Mouse (Mus musculus) lung, adult 2 months (tissue): ENCODE measurements around the gene Crnkl1. TPM values are rescaled to one million over a fixed set of nuclear protein-coding genes. Genes with fewer than 3 reads are reported as not detected.

Experiments used
- DNase-seq: peaks from one replicate; pipeline ENCODE4 v3.0.0; 2022
- H3K4me1 ChIP-seq: fragments of 200-500 bp; 2 replicates; pipeline ENCODE4 v1.6.1; 2011; ENCODE audit warnings: low read length; ENCODE audit not compliant: control insufficient read depth, insufficient read depth
- H3K4me3 ChIP-seq: fragments of 200-500 bp; replicated peaks from 2 replicates; pipeline ENCODE3; 2011; ENCODE audit warnings: low read depth, mild to moderate bottlenecking, control low read depth, low read length; ENCODE audit errors: extremely low read depth
- CTCF ChIP-seq: fragments of 200-500 bp; IDR thresholded peaks from 2 replicates; pipeline ENCODE4 v1.5.1; 2011; ENCODE audit warnings: mild to moderate bottlenecking, low read length, control low read depth; ENCODE audit not compliant: insufficient read depth
- POLR2A ChIP-seq: fragments of 200-500 bp; IDR thresholded peaks from 2 replicates; pipeline ENCODE4 v1.6.1; 2011; ENCODE audit warnings: low read depth, mild to moderate bottlenecking, control low read depth, low read length, borderline replicate concordance; ENCODE audit errors: extremely low read depth
- WGBS: fragments of 180-500 bp; shearing (Covaris S2); methylation state at CpG from one replicate; pipeline ENCODE4 v1.1.7; 2018; 5-methylcytosine and 5-hydroxymethylcytosine counted together
- polyA plus RNA-seq: library from polyadenylated mRNA; depleted of rRNA; stranded (reverse); fragments of >200 nt; gene quantifications from 2 replicates; pipeline ENCODE4 v1.2.3, GENCODE M21; 2012

Gene Crnkl1
- polyA plus RNA-seq, 1 experiment: 6.6 TPM

- WGBS: 97% methylated on average over 6 of the region's 6 CpGs
- TF ChIP-seq POLR2A (no peak), CTCF (no peak)
Observed at GRCm38 (mm10) chr2:145893756-145894155, 41.1 kb downstream of the Crnkl1 start.

GRCm38 (mm10) chr2:145890571-145890970, 44.2 kb downstream of the Crnkl1 start:
- H3K4me1 ChIP-seq: peaks cover 23% of the 10 kb centered on the region
- DNase-seq: no peak
- no peak for TF ChIP-seq CTCF
- no peak for TF ChIP-seq POLR2A
- 47% methylated on average over 2 of the region's 2 CpGs for WGBS
- no peak overlapping the region for H3K4me3 ChIP-seq

More at GRCm38 (mm10) chr2:145893756-145894155, 41.1 kb downstream of the Crnkl1 start:
- Histone ChIP-seq H3K4me3 (no peak overlapping the region), H3K4me1 (peaks cover 7% of the 10 kb centered on the region)
- no peak for DNase-seq

DNA sequence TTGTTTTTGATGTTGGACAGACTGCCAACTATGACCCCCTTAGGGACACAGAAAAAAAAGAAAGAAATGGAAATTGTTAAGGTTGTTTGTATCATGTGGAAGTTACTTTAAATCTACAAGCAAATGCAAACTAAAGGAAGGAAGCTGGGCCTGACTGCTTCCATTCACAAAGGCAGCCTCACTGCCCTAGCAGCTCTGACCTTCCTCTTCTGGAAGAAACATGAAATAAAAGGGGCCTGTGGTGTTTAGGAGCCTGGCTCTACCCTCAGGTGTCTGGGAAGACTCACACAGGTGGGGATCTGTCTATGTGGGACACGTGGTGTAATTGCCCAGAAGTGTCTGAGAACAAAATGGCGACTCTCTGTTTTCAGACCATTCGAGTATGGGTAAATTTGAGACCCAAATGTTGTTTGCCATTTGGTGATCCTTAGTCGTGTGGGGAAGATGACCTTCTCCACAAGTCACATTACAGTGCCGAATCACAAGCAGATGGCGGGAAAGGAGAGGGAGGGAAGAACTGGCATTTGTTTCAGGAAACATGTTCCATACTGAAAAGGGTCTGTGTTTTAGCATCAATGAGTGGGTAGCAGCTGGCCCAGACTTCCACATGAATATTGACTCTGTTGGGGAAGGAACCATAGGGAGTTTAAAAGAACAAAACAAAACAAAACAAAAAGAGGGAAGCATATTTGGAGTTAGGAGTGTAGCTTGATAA, 45.9 kb downstream of the Crnkl1 start:
- Histone ChIP-seq H3K4me1 (peaks cover 34% of the 10 kb centered on the region), H3K4me3 (no peak overlapping the region)
- WGBS: 38% methylated on average over 6 of the region's 6 CpGs
- TF ChIP-seq POLR2A: no peak
- DNase-seq: no peak

GRCm38 (mm10) chr2:145887937-145888765, 46.7 kb downstream of the Crnkl1 start:
- Histone ChIP-seq H3K4me1 (peaks cover 40% of the 10 kb centered on the region), H3K4me3 (no peak overlapping the region)
- TF ChIP-seq CTCF: peak; percentile 78
- no peak for TF ChIP-seq POLR2A
- DNase-seq: no peak
- WGBS: 24% methylated on average over 14 of the region's 14 CpGs

- peaks cover 49% of the 10 kb centered on the region for H3K4me1 ChIP-seq
- WGBS: 23% methylated on average over 14 of the region's 14 CpGs
- H3K4me3 ChIP-seq: no peak overlapping the region
- no peak for DNase-seq
- no peak for TF ChIP-seq CTCF
- TF ChIP-seq POLR2A: no peak
Observed at GRCm38 (mm10) chr2:145884913-145885785, 49.7 kb downstream of the Crnkl1 start.

DNA sequence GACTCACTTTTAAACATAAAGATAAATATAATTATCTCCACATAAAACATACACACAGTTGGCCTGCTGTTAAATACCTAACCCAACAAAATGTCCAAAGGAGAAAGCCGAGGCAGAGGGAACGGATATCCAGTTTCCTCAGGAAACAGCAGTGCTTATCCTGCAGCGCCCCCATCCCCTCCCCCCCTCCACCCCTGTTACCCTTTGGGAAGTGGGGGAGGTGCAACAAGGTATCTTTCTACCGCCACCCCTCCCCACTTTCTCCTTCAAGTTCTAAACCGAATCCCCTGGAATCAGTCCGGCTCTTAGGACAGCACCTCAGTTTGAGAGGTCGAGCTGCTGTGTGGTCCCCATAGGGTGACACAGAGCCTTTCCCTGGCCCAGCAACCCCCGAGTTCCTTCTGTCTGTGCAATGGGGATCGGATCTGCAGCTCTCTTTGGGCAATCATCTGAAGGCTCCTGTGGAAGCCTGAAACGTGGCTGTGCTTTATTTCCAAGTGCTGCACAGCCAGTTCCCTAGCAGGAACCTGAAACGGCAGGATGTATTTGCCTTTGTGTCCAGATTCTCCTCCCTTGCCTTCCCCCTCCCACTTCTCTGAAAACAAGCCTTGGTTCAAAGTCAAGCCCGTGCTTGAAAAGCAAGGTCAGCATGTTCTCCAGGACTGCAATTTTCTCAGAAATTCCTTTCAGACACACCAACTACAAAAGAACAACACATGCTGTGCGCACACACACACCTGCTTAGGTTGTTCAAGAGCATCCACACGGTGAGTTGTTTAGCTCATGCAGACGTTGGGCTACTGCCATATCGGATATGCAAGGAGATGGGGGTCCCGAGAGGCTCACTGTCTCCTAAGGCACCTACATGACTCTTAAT, 50.5 kb downstream of the Crnkl1 start:
- Histone ChIP-seq H3K4me1 (peaks cover 49% of the 10 kb centered on the region), H3K4me3 (no peak overlapping the region)
- 28% methylated on average over 17 of the region's 17 CpGs for WGBS
- TF ChIP-seq POLR2A (no peak), CTCF (no peak)
- no peak for DNase-seq

DNA sequence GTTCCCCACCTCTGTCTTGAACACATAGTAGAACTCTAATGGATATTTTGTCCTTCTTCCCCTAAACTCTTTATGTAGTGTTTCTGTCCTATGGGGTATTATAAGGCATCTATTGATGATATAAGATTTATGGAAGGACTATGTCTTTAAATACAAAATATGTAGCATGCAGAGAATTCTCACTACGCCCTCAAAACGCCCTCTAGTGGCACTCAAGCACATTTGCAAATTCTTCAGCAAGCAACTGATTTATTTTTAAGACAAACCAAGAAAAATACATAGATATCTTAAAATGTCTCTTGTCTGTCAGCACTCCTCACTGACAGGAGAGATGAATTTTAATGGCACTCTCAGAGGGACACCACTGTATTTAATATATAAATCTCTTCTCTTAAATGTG, 52.4 kb downstream of the Crnkl1 start:
- Histone ChIP-seq H3K4me3 (no peak overlapping the region), H3K4me1 (peaks cover 34% of the 10 kb centered on the region)
- TF ChIP-seq POLR2A (no peak), CTCF (peak; percentile 29; the same call in 1 of the 2 replicates)
- no peak for DNase-seq
- WGBS: 3% methylated on average over 2 of the region's 2 CpGs

DNA sequence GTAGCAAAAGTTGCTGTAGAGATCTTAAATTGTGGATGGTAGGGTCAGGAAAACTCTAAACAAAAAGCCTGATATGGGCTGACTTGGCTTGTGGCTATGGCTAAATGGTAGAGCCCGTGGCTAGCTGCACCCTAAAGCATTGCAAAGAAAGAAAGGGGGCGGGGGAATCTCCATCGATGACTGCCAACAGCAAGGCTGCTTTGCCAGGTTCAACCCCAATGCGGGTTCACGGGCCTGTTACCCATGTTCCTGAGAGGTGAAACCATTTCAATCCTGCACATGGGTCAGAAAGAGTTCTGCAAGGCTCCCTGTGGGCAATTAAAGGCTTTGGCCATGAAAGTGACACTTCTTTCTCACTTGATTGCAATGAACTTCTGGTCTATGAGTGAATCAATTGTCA, 52.9 kb downstream of the Crnkl1 start:
- peaks cover 29% of the 10 kb centered on the region for H3K4me1 ChIP-seq
- 62% methylated on average over 5 of the region's 5 CpGs for WGBS
- TF ChIP-seq POLR2A (no peak), CTCF (no peak)
- no peak overlapping the region for H3K4me3 ChIP-seq
- DNase-seq: no peak
